Mouse (Mus musculus) liver, embryonic 14 days (tissue): Measurements from ENCODE around the gene Pex16. TPM values are rescaled to one million over a fixed set of nuclear protein-coding genes. Genes with fewer than 3 reads are reported as not detected.

Experiments
- polyA plus RNA-seq: library from polyadenylated mRNA; depleted of rRNA; stranded (reverse); fragments of >200 nt; gene quantifications from 2 replicates; pipeline ENCODE4 v1.2.3, GENCODE M21; 2012; rRNA removed

Gene Pex16
- 14.4 and 15.2 TPM in 2 replicates for polyA plus RNA-seq

DNA sequence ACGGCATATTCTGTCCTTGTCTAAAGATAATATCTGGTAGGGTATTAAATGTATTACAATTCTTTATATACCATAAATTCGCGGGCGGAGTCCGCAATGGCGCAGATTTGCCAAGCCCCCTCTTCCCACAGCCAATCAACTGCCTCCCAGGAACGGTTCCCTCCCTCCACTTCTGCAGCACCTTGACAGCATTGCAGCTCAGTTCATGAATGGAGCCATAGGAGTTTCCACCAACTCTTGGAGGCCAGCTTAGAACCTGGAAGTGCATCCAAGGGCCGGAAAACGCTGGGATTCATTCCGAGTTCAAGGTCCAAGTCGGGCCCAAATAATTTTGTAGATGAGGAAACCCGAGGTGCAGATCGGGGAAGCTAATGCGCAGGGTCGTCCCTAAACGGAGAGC is at the start of gene Pex16, which contains the start of gene Large2:
Pex16 (plus strand) TSS at position 163 of the 400 bp plus-strand sequence.
Large2 (minus strand) TSS at position 356 of the 400 bp plus-strand sequence.

DNA sequence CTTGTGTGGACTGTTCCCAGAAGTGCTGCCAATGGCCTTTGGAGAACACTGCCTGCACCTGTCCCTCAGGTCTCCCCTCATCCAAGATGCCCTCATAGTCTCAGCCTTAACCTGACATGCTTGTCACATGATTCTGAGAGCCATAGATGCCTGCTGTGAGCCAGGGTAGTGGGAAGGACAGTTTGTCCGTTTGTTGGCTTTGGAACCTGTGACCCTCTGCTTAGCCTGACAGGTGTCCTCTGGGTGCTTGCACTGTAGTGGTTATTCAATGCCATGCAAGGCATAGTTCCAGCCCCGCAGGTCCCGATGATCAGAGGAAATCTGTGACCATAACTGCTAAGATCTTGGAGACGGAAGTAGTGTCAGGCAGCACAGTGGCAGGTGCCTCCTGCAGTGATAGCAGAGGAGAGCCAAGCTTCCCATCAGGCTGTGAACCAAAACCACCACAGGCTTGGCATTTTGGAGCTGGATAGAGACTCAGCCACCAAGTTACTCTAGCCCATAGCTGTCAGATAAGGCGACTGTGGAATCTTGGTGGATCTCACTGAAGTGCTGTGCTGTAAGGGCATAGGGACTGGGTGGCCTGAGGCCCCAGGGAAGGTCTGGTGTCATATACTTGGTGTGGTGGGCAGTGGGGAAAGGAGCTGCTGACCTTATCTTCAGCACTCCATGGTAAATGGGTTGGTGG is 7.6 kb downstream of the Pex16 start, which contains the start of gene 1700029I15Rik:
1700029I15Rik (plus strand) TSS at position 638 of the 688 bp plus-strand sequence.

DNA sequence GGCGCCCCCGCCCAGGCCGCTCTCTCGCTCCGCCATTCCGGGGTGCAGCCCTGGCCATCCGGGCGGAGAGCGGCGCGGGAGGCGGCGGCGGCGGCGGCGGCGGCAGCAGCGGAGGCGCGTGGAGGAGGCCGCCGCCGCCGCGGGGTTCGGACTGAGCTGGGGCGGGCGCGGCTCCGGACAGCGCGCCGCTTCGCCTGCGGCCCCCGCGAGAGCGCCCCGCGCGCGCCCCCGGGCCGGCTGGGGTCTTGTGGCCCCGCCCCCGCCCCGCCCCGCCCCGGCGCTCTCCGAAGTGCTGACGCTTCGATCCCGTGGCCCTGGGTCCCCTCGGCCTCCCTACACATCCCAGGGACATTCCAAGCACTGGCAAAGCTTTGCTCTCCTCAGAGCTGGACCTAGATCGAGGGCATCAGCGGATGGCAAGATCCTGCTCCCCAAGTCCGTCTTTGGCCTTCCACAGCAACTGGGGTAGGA is 26.6 kb downstream of the Pex16 start, which contains the start of gene Mapk8ip1:
Mapk8ip1 (minus strand) TSS at position 173 of the 471 bp plus-strand sequence.

Other genes with a start within 250 kb of the Pex16 start
- gene Large2, start 193 bp downstream of the Pex16 start, polyA plus RNA-seq = 2.6 and 3.2 TPM in 2 replicates
- 0.89 and 1.1 TPM in 2 replicates for gene 1700029I15Rik, start 7.9 kb downstream of the Pex16 start, polyA plus RNA-seq
- gene Mapk8ip1, start 26.6 kb downstream of the Pex16 start, polyA plus RNA-seq = 1.0 and 1.3 TPM in 2 replicates
- gene Cry2, start 59.4 kb downstream of the Pex16 start, polyA plus RNA-seq = 6.2 and 7.2 TPM in 2 replicates
- gene Slc35c1, start 85.9 kb downstream of the Pex16 start, polyA plus RNA-seq = 5.2 and 6.7 TPM in 2 replicates
- 0.12 and 0.17 TPM in 2 replicates for gene Chst1, start 225.0 kb downstream of the Pex16 start, polyA plus RNA-seq